Mouse (Mus musculus) heart, embryonic 15.5 days (tissue): ENCODE results near the gene Dync1li2. TPM values are rescaled to one million over a fixed set of nuclear protein-coding genes. Genes with fewer than 3 reads are reported as not detected.

Experiments used
- ATAC-seq: fragments of 200-750 bp; cut with Nextera tagmentation; replicated peaks from 2 replicates; pipeline ENCODE4 v1.8.0; 2017; ENCODE audit warnings: low read depth, moderate TSS enrichment; ENCODE audit not compliant: insufficient number of reproducible peaks, insufficient read depth, low FRiP score
- H3K27ac ChIP-seq: fragments of 300-500 bp; sonication (generic); 2 replicates; pipeline ENCODE4 v1.5.1; 2015; ENCODE audit warnings: mild to moderate bottlenecking, inconsistent platforms
- H3K27me3 ChIP-seq: fragments of 300-500 bp; sonication (generic); 2 replicates; pipeline ENCODE4 v1.6.1; 2015; ENCODE audit warnings: inconsistent platforms
- H3K36me3 ChIP-seq: fragments of 300-500 bp; sonication (generic); 2 replicates; pipeline ENCODE4 v1.6.1; 2015; ENCODE audit warnings: mild to moderate bottlenecking, inconsistent platforms
- H3K4me1 ChIP-seq: fragments of 300-500 bp; sonication (generic); replicated peaks from 2 replicates; pipeline ENCODE4 v1.6.1; 2015; ENCODE audit warnings: inconsistent platforms
- H3K4me2 ChIP-seq: fragments of 300-500 bp; sonication (generic); 2 replicates; pipeline ENCODE4 v1.6.1; 2015; ENCODE audit warnings: inconsistent platforms, mild to moderate bottlenecking, moderate library complexity
- H3K4me3 ChIP-seq: fragments of 300-500 bp; sonication (generic); 2 replicates; pipeline ENCODE4 v1.5.1; 2015; ENCODE audit warnings: mild to moderate bottlenecking, inconsistent platforms
- H3K9ac ChIP-seq: fragments of 300-500 bp; sonication (generic); 2 replicates; pipeline ENCODE4 v1.6.1; 2015; ENCODE audit warnings: mild to moderate bottlenecking, inconsistent platforms
- H3K9me3 ChIP-seq: fragments of 300-500 bp; sonication (generic); replicated peaks from 2 replicates; pipeline ENCODE4 v1.6.1; 2016; ENCODE audit warnings: inconsistent platforms
- WGBS: fragments of 180-500 bp; shearing (Covaris S2); methylation state at CpG from one replicate; pipeline ENCODE4 v1.1.7; 2015; ENCODE audit warnings: mixed read lengths; 5-methylcytosine and 5-hydroxymethylcytosine counted together
- polyA plus RNA-seq: library from polyadenylated mRNA; unstranded; fragments of >200 nt; fragmentation: Nextera tagmentation; extraction: Ambion mirVana; gene quantifications from 2 replicates; pipeline ENCODE4 v1.2.1, GENCODE M21; 2015

Dync1li2 gene
- polyA plus RNA-seq, 1 experiment from 2014 or later, result 50.4 TPM

GRCm38 (mm10) chr8:104380269-104380668, 62.6 kb downstream of the Dync1li2 start:
- ATAC-seq, result no peak
- Histone ChIP-seq H3K27ac (no peak overlapping the region), H3K36me3 (no peaks in the 10 kb centered on the region), H3K4me3 (no peak overlapping the region), H3K4me1 (peaks cover 41% of the 10 kb centered on the region), H3K4me2 (no peak overlapping the region), H3K27me3 (no peaks in the 10 kb centered on the region), H3K9ac (no peak overlapping the region), H3K9me3 (no peaks in the 10 kb centered on the region)
- WGBS, result 77% methylated on average over 7 of the region's 7 CpGs

- 69% methylated on average over 10 of the region's 10 CpGs for WGBS
- ATAC-seq, result no peak
- H3K4me1 ChIP-seq, result peaks cover 48% of the 10 kb centered on the region
- H3K36me3 ChIP-seq, result no peaks in the 10 kb centered on the region
- no peaks in the 10 kb centered on the region for H3K9me3 ChIP-seq
- no peak overlapping the region for H3K4me2 ChIP-seq
- no peaks in the 10 kb centered on the region for H3K27me3 ChIP-seq
- H3K4me3 ChIP-seq, result no peak overlapping the region
- H3K27ac ChIP-seq, result no peak overlapping the region
- no peak overlapping the region for H3K9ac ChIP-seq
Measured at GRCm38 (mm10) chr8:104379301-104379836, 63.5 kb downstream of the Dync1li2 start.

- H3K27ac ChIP-seq, result peak overlapping the region; percentile 17; the same call in 1 of the 2 replicates
Measured at GRCm38 (mm10) chr8:104376669-104377068, 66.2 kb downstream of the Dync1li2 start.

GRCm38 (mm10) chr8:104375959-104376358, 66.9 kb downstream of the Dync1li2 start:
- 53% methylated on average over 5 of the region's 5 CpGs for WGBS
- no peaks in the 10 kb centered on the region for H3K9me3 ChIP-seq
- H3K27ac ChIP-seq, result peak overlapping the region; percentile 86
- H3K36me3 ChIP-seq, result no peaks in the 10 kb centered on the region
- peaks cover 35% of the 10 kb centered on the region for H3K4me1 ChIP-seq
- H3K9ac ChIP-seq, result no peak overlapping the region
- H3K4me2 ChIP-seq, result peak overlapping the region; percentile 32; the same call in 1 of the 2 replicates
- no peak overlapping the region for H3K4me3 ChIP-seq
- ATAC-seq, result no peak
- H3K27me3 ChIP-seq, result no peaks in the 10 kb centered on the region

More at GRCm38 (mm10) chr8:104376669-104377068, 66.2 kb downstream of the Dync1li2 start:
- Histone ChIP-seq H3K4me3 (no peak overlapping the region), H3K4me2 (no peak overlapping the region), H3K9me3 (no peaks in the 10 kb centered on the region), H3K4me1 (peaks cover 35% of the 10 kb centered on the region), H3K9ac (no peak overlapping the region), H3K36me3 (no peaks in the 10 kb centered on the region), H3K27me3 (no peaks in the 10 kb centered on the region)
- no peak for ATAC-seq
- WGBS, result 76% methylated on average over 11 of the region's 11 CpGs

- H3K4me2 ChIP-seq, result peak overlapping the region; percentile 32
- H3K27me3 ChIP-seq, result no peaks in the 10 kb centered on the region
- peak overlapping the region; percentile 86 for H3K27ac ChIP-seq
- H3K9ac ChIP-seq, result no peak overlapping the region
- H3K4me1 ChIP-seq, result peaks cover 30% of the 10 kb centered on the region
- no peak overlapping the region for H3K4me3 ChIP-seq
- WGBS, result 32% methylated on average over 14 of the region's 14 CpGs
- H3K36me3 ChIP-seq, result no peaks in the 10 kb centered on the region
- peak; percentile 58 for ATAC-seq
- no peaks in the 10 kb centered on the region for H3K9me3 ChIP-seq
Measured at GRCm38 (mm10) chr8:104374864-104375846, 67.7 kb downstream of the Dync1li2 start.

- no peak for ATAC-seq
- peak overlapping the region; percentile 86 for H3K27ac ChIP-seq
- no peaks in the 10 kb centered on the region for H3K27me3 ChIP-seq
- H3K4me2 ChIP-seq, result no peak overlapping the region
- H3K9ac ChIP-seq, result no peak overlapping the region
- no peak overlapping the region for H3K4me3 ChIP-seq
- H3K9me3 ChIP-seq, result no peaks in the 10 kb centered on the region
- WGBS, result 72% methylated on average over 11 of the region's 11 CpGs
- H3K36me3 ChIP-seq, result no peaks in the 10 kb centered on the region
- H3K4me1 ChIP-seq, result peaks cover 26% of the 10 kb centered on the region
Measured at GRCm38 (mm10) chr8:104374269-104374668, 68.6 kb downstream of the Dync1li2 start.

- no peak overlapping the region for H3K4me2 ChIP-seq
- WGBS, result 67% methylated on average over 11 of the region's 11 CpGs
- no peaks in the 10 kb centered on the region for H3K9me3 ChIP-seq
- peaks cover 25% of the 10 kb centered on the region for H3K4me1 ChIP-seq
- no peaks in the 10 kb centered on the region for H3K27me3 ChIP-seq
- ATAC-seq, result no peak
- no peak overlapping the region for H3K4me3 ChIP-seq
- H3K36me3 ChIP-seq, result no peaks in the 10 kb centered on the region
- H3K9ac ChIP-seq, result no peak overlapping the region
- H3K27ac ChIP-seq, result peak overlapping the region; percentile 86; the same call in 1 of the 2 replicates
Measured at GRCm38 (mm10) chr8:104373779-104374178, 69.1 kb downstream of the Dync1li2 start.

GRCm38 (mm10) chr8:104371121-104371520, 71.7 kb downstream of the Dync1li2 start:
- WGBS, result 88% methylated on average over 6 of the region's 6 CpGs

GRCm38 (mm10) chr8:104370071-104370470, 72.8 kb downstream of the Dync1li2 start:
- WGBS, result 69% methylated on average over 6 of the region's 6 CpGs
- H3K4me1 ChIP-seq, result peaks cover 17% of the 10 kb centered on the region
- no peaks in the 10 kb centered on the region for H3K36me3 ChIP-seq
- no peaks in the 10 kb centered on the region for H3K27me3 ChIP-seq
- H3K4me2 ChIP-seq, result no peak overlapping the region
- H3K9me3 ChIP-seq, result no peaks in the 10 kb centered on the region
- H3K4me3 ChIP-seq, result no peak overlapping the region
- no peak for ATAC-seq
- H3K9ac ChIP-seq, result no peak overlapping the region
- no peak overlapping the region for H3K27ac ChIP-seq

More at GRCm38 (mm10) chr8:104371121-104371520, 71.7 kb downstream of the Dync1li2 start:
- Histone ChIP-seq H3K27me3 (no peaks in the 10 kb centered on the region), H3K36me3 (no peaks in the 10 kb centered on the region), H3K4me1 (peaks cover 28% of the 10 kb centered on the region), H3K4me2 (no peak overlapping the region), H3K27ac (no peak overlapping the region), H3K4me3 (no peak overlapping the region), H3K9ac (no peak overlapping the region), H3K9me3 (no peaks in the 10 kb centered on the region)
- ATAC-seq, result no peak

GRCm38 (mm10) chr8:104369591-104369990, 73.3 kb downstream of the Dync1li2 start:
- no peak overlapping the region for H3K9ac ChIP-seq
- 71% methylated on average over 12 of the region's 12 CpGs for WGBS
- H3K4me2 ChIP-seq, result no peak overlapping the region
- no peak for ATAC-seq
- H3K4me1 ChIP-seq, result peaks cover 13% of the 10 kb centered on the region
- H3K27me3 ChIP-seq, result no peaks in the 10 kb centered on the region
- H3K4me3 ChIP-seq, result no peak overlapping the region
- no peaks in the 10 kb centered on the region for H3K36me3 ChIP-seq
- H3K9me3 ChIP-seq, result no peaks in the 10 kb centered on the region
- H3K27ac ChIP-seq, result no peak overlapping the region
